Mouse (Mus musculus) ES-E14 (cell line): ENCODE measurements around the gene Sgta.

Experiments
- CHD2 ChIP-seq: IDR thresholded peaks from 2 replicates; pipeline ENCODE4 v1.6.1; 2014; ENCODE audit warnings: mild to moderate bottlenecking, low read depth, low read length, inconsistent platforms
- HCFC1 ChIP-seq: IDR thresholded peaks from 2 replicates; pipeline ENCODE4 v1.6.1; 2012; ENCODE audit warnings: low read length, inconsistent platforms, borderline replicate concordance; ENCODE audit not compliant: insufficient read depth
- ZC3H11A ChIP-seq: IDR thresholded peaks from 2 replicates; pipeline ENCODE4 v1.6.1; 2012; ENCODE audit warnings: low read depth, mild to moderate bottlenecking, inconsistent platforms, low read length, borderline replicate concordance
- ZNF384 ChIP-seq: IDR thresholded peaks from 2 replicates; pipeline ENCODE4 v1.6.1; 2012; ENCODE audit warnings: low read depth, low read length, inconsistent platforms

- TF ChIP-seq CHD2 (no peak), ZNF384 (no peak), HCFC1 (no peak), ZC3H11A (no peak)
These were observed 38.4 kb downstream of the Sgta start for GRCm38 (mm10) chr10:81021547-81022110.
